Mouse (Mus musculus) G1E (cell line): ENCODE results near the gene Coro1b.

ENCODE experiments used
- CTCF ChIP-seq: IDR thresholded peaks from 2 replicates; pipeline ENCODE4 v1.5.1; 2012; ENCODE audit warnings: low read depth, low read length, inconsistent platforms, mixed read lengths
- POLR2AphosphoS5 ChIP-seq: IDR thresholded peaks from 2 replicates; pipeline ENCODE4 v1.6.1; 2012; ENCODE audit warnings: low read depth, low read length, inconsistent platforms; ENCODE audit not compliant: insufficient replicate concordance

- TF ChIP-seq POLR2AphosphoS5 (no peak), CTCF (no peak)
Measured at GRCm38 (mm10) chr19:4121097-4121805, 27.2 kb upstream of the Coro1b start.
